Mouse (Mus musculus): ENCODE measurements at regions not wholly inside any gene's neighbourhood (a gene's known extent, or its start where the extent isn't known, plus 50 kb on each side); places are given as distances from the start of the nearest gene placed in this dataset.

DNA sequence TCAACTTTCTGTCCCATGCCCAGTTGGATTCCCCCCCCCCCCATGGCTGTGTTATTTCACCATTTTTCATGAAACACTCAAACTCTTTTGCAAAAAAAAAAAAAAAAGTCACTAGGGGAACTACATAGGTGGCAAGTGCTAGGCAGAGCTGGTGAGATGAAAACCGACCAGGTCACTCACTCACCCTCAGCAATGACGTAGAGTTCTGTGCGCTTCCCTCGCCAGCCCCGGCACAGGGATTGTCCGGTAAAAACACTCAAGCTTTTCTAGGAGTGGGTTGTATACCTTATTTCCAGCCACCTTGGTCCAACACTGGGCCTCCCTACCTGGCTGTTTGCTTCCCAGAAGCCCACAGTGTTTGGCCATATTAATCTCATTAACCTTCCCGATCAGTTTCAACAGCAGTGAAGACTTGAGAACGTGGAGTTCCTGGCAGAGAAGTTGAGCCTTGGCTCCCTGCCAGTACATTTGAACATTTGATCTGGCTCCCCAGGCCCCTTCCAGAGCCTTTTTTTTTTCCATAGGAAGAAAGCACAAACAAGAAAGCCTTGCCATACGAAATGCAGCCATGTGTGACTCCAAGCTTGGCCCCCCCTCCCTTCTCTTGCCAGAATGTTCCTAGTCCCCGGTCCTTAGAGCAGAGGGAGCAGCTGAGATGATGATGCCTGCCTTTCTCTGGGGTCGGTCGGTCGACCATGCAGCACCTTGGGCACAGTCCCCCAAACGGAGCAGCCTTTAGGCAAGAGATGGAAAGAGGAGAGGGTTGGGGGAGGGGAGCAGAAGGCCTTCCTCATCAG lies 65.9 kb upstream of the Pou3f3 start:
- Histone ChIP-seq H3K9me3 (replicated peaks) (no peaks in the 10 kb centered on the region), H3K36me3 (no peaks in the 10 kb centered on the region), H3K4me2 (no peak overlapping the region), H3K4me1 (no peaks in the 10 kb centered on the region), H3K27ac (no peak overlapping the region), H3K4me3 (no peak overlapping the region), H3K9ac (no peak overlapping the region), H3K27me3 (replicated peaks) (no peaks in the 10 kb centered on the region)
- WGBS (ENCODE audit: insufficient replicate concordance), result 46% methylated on average over 14 of the region's 14 CpGs
- no peak for ATAC-seq

DNA sequence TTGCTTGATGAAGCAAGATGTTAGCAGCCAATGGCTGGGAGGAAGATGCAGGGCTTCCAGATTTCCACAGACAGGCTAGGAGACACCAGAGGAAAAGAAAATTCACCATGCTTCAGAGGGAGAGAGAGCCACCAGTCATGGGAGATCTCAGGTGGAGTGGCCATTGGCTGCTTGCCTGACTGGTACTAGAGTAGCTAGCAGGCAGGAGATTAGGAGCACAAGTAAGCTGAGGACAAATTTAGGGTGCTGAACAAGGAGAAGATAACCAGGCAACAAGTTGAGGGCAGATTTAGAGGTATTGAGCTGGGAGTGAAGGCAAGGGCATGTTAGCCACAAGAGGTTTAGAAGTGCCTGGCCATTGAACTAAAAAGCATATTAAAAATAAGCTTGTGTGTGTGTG lies 63.3 kb upstream of the Pou3f3 start:
- Histone ChIP-seq H3K4me1 (no peaks in the 10 kb centered on the region), H3K4me2 (no peak overlapping the region), H3K27me3 (replicated peaks) (no peaks in the 10 kb centered on the region), H3K4me3 (no peak overlapping the region), H3K36me3 (no peaks in the 10 kb centered on the region), H3K27ac (no peak overlapping the region), H3K9me3 (replicated peaks) (no peaks in the 10 kb centered on the region), H3K9ac (no peak overlapping the region)
- no peak for ATAC-seq

DNA sequence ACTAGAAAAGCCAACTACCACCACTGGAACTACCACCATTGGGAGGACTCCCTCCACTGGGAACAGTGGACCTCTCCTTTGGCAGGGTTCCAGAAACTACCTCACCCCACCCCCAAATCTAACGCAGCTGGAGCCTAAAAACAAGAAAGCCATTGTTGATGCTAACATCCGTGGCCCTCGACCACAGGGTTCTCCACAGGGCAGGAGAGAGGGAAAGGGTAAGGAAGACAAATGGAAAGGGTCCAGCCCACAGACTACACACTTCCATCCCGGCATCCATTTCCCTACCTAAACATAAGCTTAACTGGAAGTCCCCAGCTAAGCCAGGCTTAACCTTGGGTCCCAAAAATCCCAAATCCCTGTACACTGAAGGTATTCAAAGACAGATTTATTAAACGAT lies 59.0 kb upstream of the Pou3f3 start:
- ATAC-seq, result no peak
- no peaks in the 10 kb centered on the region for H3K27me3 ChIP-seq (replicated peaks)
- H3K27ac ChIP-seq, result no peak overlapping the region
- H3K36me3 ChIP-seq, result no peaks in the 10 kb centered on the region
- WGBS (ENCODE audit: insufficient replicate concordance), result 54% methylated on average over 5 of the region's 5 CpGs
- no peaks in the 10 kb centered on the region for H3K4me1 ChIP-seq
- H3K9me3 ChIP-seq (replicated peaks), result no peaks in the 10 kb centered on the region
- H3K4me3 ChIP-seq, result no peak overlapping the region
- no peak overlapping the region for H3K9ac ChIP-seq
- no peak overlapping the region for H3K4me2 ChIP-seq
